Mouse (Mus musculus) gastrocnemius, adult 18-20 months (tissue): Measurements from ENCODE around the gene Pkig. TPM values are rescaled to one million over a fixed set of nuclear protein-coding genes. Genes with fewer than 3 reads are reported as not detected.
"Not testable (repeated sequence)": the region's sequence is repeated elsewhere in the genome, so short reads cannot be mapped to it uniquely, and the experiment has no call there.

Source experiments
- DNase-seq: peaks from one replicate; pipeline ENCODE4 v3.0.0; 2021; ENCODE audit warnings: low spot score
- total RNA-seq, 2 experiments: library from RNA; stranded (reverse); gene quantifications; 2 replicates each; pipeline ENCODE4 v1.2.3; 2021

Pkig gene
- total RNA-seq, 2 experiments from 2014 or later = 113 to 126 TPM

- DNase-seq = no peak
Measured at GRCm38 (mm10) chr2:163676321-163676720, 18.1 kb downstream of the Pkig start.

GRCm38 (mm10) chr2:163676745-163677144 is 18.6 kb downstream of the Pkig start:
- no peak for DNase-seq

- DNase-seq = no peak
Measured at GRCm38 (mm10) chr2:163682344-163682743, 24.2 kb downstream of the Pkig start.

- DNase-seq = no peak
Measured at GRCm38 (mm10) chr2:163685287-163685686, 27.1 kb downstream of the Pkig start.

GRCm38 (mm10) chr2:163685761-163686200 is 27.6 kb downstream of the Pkig start:
- peak; percentile 55 for DNase-seq

GRCm38 (mm10) chr2:163686233-163686632 is 28.0 kb downstream of the Pkig start:
- no peak for DNase-seq

GRCm38 (mm10) chr2:163686886-163687285 is 28.7 kb downstream of the Pkig start:
- no peak for DNase-seq

GRCm38 (mm10) chr2:163688377-163688776 is 30.2 kb downstream of the Pkig start:
- not testable (repeated sequence) for DNase-seq

GRCm38 (mm10) chr2:163689771-163690170 is 31.6 kb downstream of the Pkig start:
- no peak for DNase-seq

GRCm38 (mm10) chr2:163690409-163691304 is 32.5 kb downstream of the Pkig start:
- no peak for DNase-seq

GRCm38 (mm10) chr2:163691846-163692605 is 33.8 kb downstream of the Pkig start:
- DNase-seq = no peak

GRCm38 (mm10) chr2:163692873-163693612 is 34.9 kb downstream of the Pkig start:
- DNase-seq = no peak

- peak; percentile 64 for DNase-seq
Measured at GRCm38 (mm10) chr2:163693716-163694314, 35.6 kb downstream of the Pkig start.

GRCm38 (mm10) chr2:163696763-163697162 is 38.6 kb downstream of the Pkig start:
- no peak for DNase-seq

- DNase-seq = peak; percentile 43
Measured at GRCm38 (mm10) chr2:163697764-163698480, 39.7 kb downstream of the Pkig start.

GRCm38 (mm10) chr2:163699078-163699780 is 41.0 kb downstream of the Pkig start:
- DNase-seq = no peak

- DNase-seq = no peak
Measured at GRCm38 (mm10) chr2:163702431-163702830, 44.2 kb downstream of the Pkig start.

GRCm38 (mm10) chr2:163702921-163703320 is 44.7 kb downstream of the Pkig start:
- no peak for DNase-seq

GRCm38 (mm10) chr2:163703599-163704260 is 45.5 kb downstream of the Pkig start:
- DNase-seq = no peak
